Mouse (Mus musculus): Measurements from ENCODE around the gene Dll4. TPM values are rescaled to one million over a fixed set of nuclear protein-coding genes. Genes with fewer than 3 reads are reported as not detected.
A peak's percentile ranks its signal among the peaks of the same experiment; 100 is the strongest.

Dll4 gene
- total RNA-seq, 4 experiments from 2014 or later = 2.0 to 3.9 (median 3.0) TPM

- DNase-seq (ENCODE audit: low spot score in 2 of 2) = no peak
Observed at GRCm38 (mm10) chr2:119334135-119334534, 8.6 kb downstream of the Dll4 start.

- DNase-seq (ENCODE audit: low spot score in 2 of 2) = no peak
Observed at GRCm38 (mm10) chr2:119334964-119335525, 9.5 kb downstream of the Dll4 start.

GRCm38 (mm10) chr2:119335535-119335934 lies 10.0 kb downstream of the Dll4 start:
- no peak for DNase-seq (ENCODE audit: low spot score in 2 of 2)

GRCm38 (mm10) chr2:119336002-119336401 lies 10.4 kb downstream of the Dll4 start:
- DNase-seq (ENCODE audit: low spot score in 2 of 2) = no peak

- DNase-seq (ENCODE audit: low spot score in 2 of 2) = no peak
Observed at GRCm38 (mm10) chr2:119336470-119336869, 10.9 kb downstream of the Dll4 start.

GRCm38 (mm10) chr2:119337425-119338265 lies 12.1 kb downstream of the Dll4 start:
- peak; percentile 46 to 61 for DNase-seq (ENCODE audit: low spot score in 2 of 2)

- no peak for DNase-seq (ENCODE audit: low spot score in 2 of 2)
Observed at GRCm38 (mm10) chr2:119344537-119345138, 19.1 kb downstream of the Dll4 start.

- peak; percentile 85 to 96 for DNase-seq (ENCODE audit: low spot score in 2 of 2)
Observed at GRCm38 (mm10) chr2:119350555-119351486, 25.2 kb downstream of the Dll4 start, which contains the start of gene Chac1. Chac1 (plus strand) TSS chr2:119351229.

- no peak for DNase-seq (ENCODE audit: low spot score in 2 of 2)
Observed at GRCm38 (mm10) chr2:119353707-119354106, 28.1 kb downstream of the Dll4 start.

GRCm38 (mm10) chr2:119355089-119355488 lies 29.5 kb downstream of the Dll4 start:
- no peak for DNase-seq (ENCODE audit: low spot score in 2 of 2)

- no peak for DNase-seq (ENCODE audit: low spot score in 2 of 2)
Observed at GRCm38 (mm10) chr2:119355651-119356050, 30.1 kb downstream of the Dll4 start.

- no peak for DNase-seq (ENCODE audit: low spot score in 2 of 2)
Observed at GRCm38 (mm10) chr2:119356310-119356709, 30.7 kb downstream of the Dll4 start.

- no peak for DNase-seq (ENCODE audit: low spot score in 2 of 2)
Observed at GRCm38 (mm10) chr2:119356805-119357204, 31.2 kb downstream of the Dll4 start.

GRCm38 (mm10) chr2:119358249-119358648 lies 32.7 kb downstream of the Dll4 start:
- DNase-seq (ENCODE audit: low spot score in 2 of 2) = no peak

- DNase-seq (ENCODE audit: low spot score in 2 of 2) = no peak
Observed at GRCm38 (mm10) chr2:119359721-119360291, 34.2 kb downstream of the Dll4 start.

- DNase-seq (ENCODE audit: low spot score in 2 of 2) = no peak
Observed at GRCm38 (mm10) chr2:119364969-119365368, 39.4 kb downstream of the Dll4 start.

GRCm38 (mm10) chr2:119367346-119367745 lies 41.8 kb downstream of the Dll4 start:
- DNase-seq (ENCODE audit: low spot score in 2 of 2) = no peak

GRCm38 (mm10) chr2:119370116-119370515 lies 44.5 kb downstream of the Dll4 start:
- DNase-seq (ENCODE audit: low spot score in 2 of 2) = no peak

- DNase-seq (ENCODE audit: low spot score in 2 of 2) = no peak
Observed at GRCm38 (mm10) chr2:119377286-119377685, 51.7 kb downstream of the Dll4 start.

GRCm38 (mm10) chr2:119377826-119378225 lies 52.2 kb downstream of the Dll4 start:
- DNase-seq (ENCODE audit: low spot score in 2 of 2) = no peak

- no peak for DNase-seq (ENCODE audit: low spot score in 2 of 2)
Observed at GRCm38 (mm10) chr2:119379455-119379854, 53.9 kb downstream of the Dll4 start.

All from left cerebral cortex, adult 8-10 months (tissue).